Mouse (Mus musculus): ENCODE results near the gene Polrmt. TPM values are rescaled to one million over a fixed set of nuclear protein-coding genes. Genes with fewer than 3 reads are reported as not detected.

The Polrmt gene
- polyA plus RNA-seq, 2 experiments, result 10.1 to 17.4 TPM

- peaks cover 31% of the 10 kb centered on the region for H3K27me3 ChIP-seq (ENCODE audit: control insufficient read depth, insufficient read depth, low read length)
- no peak overlapping the region for H3K4me2 ChIP-seq (ENCODE audit: low read depth)
- no peak for ATAC-seq (ENCODE audit: insufficient read depth)
- no peak overlapping the region for H3K9ac ChIP-seq (replicated peaks)
- H3K36me3 ChIP-seq (replicated peaks; ENCODE audit: control insufficient read depth, insufficient read depth, low read depth), result no peaks in the 10 kb centered on the region
- H3K27ac ChIP-seq, result no peak overlapping the region
- no peak for DNase-seq (ENCODE audit: low read depth in 3 of 3, low spot score in 3 of 3)
- peaks cover 3% of the 10 kb centered on the region for H3K9me3 ChIP-seq (ENCODE audit: control insufficient read depth, low read length)
- WGBS (ENCODE audit: insufficient replicate concordance), result 50% methylated on average over 5 of the region's 5 CpGs
- TF ChIP-seq CTCF (IDR thresholded peaks at IDR 0.05; ENCODE audit: low read depth), result peak; percentile 68
- no peak for TF ChIP-seq EP300 (IDR thresholded peaks at IDR 0.05; ENCODE audit: low read depth)
- H3K4me1 ChIP-seq (replicated peaks; ENCODE audit: control insufficient read depth in 2 of 2, insufficient read depth in 2 of 2, low read length in 1 of 2), result no peaks in the 10 kb centered on the region
- H3K4me3 ChIP-seq (ENCODE audit: insufficient read depth in 1 of 2, low read depth in 2 of 2, low read length in 2 of 2), result no peak overlapping the region
These were observed 28.3 kb upstream of the Polrmt start for GRCm38 (mm10) chr10:79774486-79775279.

GRCm38 (mm10) chr10:79773208-79773607 is 26.8 kb upstream of the Polrmt start:
- 75% methylated on average over 2 of the region's 2 CpGs for WGBS (ENCODE audit: insufficient replicate concordance)
- H3K9me3 ChIP-seq (ENCODE audit: control insufficient read depth, low read length), result peaks cover 3% of the 10 kb centered on the region
- no peaks in the 10 kb centered on the region for H3K36me3 ChIP-seq (replicated peaks; ENCODE audit: control insufficient read depth, insufficient read depth, low read depth)
- TF ChIP-seq EP300 (IDR thresholded peaks at IDR 0.05; ENCODE audit: low read depth), result no peak
- no peak for TF ChIP-seq CTCF (IDR thresholded peaks at IDR 0.05; ENCODE audit: low read depth)
- no peak overlapping the region for H3K4me3 ChIP-seq (ENCODE audit: insufficient read depth in 1 of 2, low read depth in 2 of 2, low read length in 2 of 2)
- H3K27ac ChIP-seq, result no peak overlapping the region
- no peak overlapping the region for H3K4me2 ChIP-seq (ENCODE audit: low read depth)
- H3K4me1 ChIP-seq (replicated peaks; ENCODE audit: control insufficient read depth in 2 of 2, insufficient read depth in 2 of 2, low read length in 1 of 2), result no peaks in the 10 kb centered on the region
- peaks cover 16% of the 10 kb centered on the region for H3K27me3 ChIP-seq (ENCODE audit: control insufficient read depth, insufficient read depth, low read length)
- ATAC-seq (ENCODE audit: insufficient read depth), result no peak
- no peak overlapping the region for H3K9ac ChIP-seq (replicated peaks)
- DNase-seq (ENCODE audit: low read depth in 3 of 3, low spot score in 3 of 3), result no peak

GRCm38 (mm10) chr10:79772320-79772719 is 25.9 kb upstream of the Polrmt start:
- H3K36me3 ChIP-seq (replicated peaks; ENCODE audit: control insufficient read depth, insufficient read depth, low read depth), result no peaks in the 10 kb centered on the region
- 87% methylated on average over 3 of the region's 3 CpGs for WGBS (ENCODE audit: insufficient replicate concordance)
- peaks cover 7 to 8% of the 10 kb centered on the region in 2 experiments for H3K4me1 ChIP-seq (replicated peaks; ENCODE audit: control insufficient read depth in 2 of 2, insufficient read depth in 2 of 2, low read length in 1 of 2)
- ATAC-seq (ENCODE audit: insufficient read depth) (no peak), DNase-seq (ENCODE audit: low read depth in 3 of 3, low spot score in 3 of 3) (no peak)
- H3K27me3 ChIP-seq (ENCODE audit: control insufficient read depth, insufficient read depth, low read length), result peaks cover 7% of the 10 kb centered on the region
- H3K9ac ChIP-seq (replicated peaks), result no peak overlapping the region
- no peak overlapping the region for H3K4me3 ChIP-seq (ENCODE audit: insufficient read depth in 1 of 2, low read depth in 2 of 2, low read length in 2 of 2)
- peaks cover 3% of the 10 kb centered on the region for H3K9me3 ChIP-seq (ENCODE audit: control insufficient read depth, low read length)
- H3K4me2 ChIP-seq (ENCODE audit: low read depth), result no peak overlapping the region
- no peak overlapping the region for H3K27ac ChIP-seq
- TF ChIP-seq CTCF (IDR thresholded peaks at IDR 0.05; ENCODE audit: low read depth) (peak; percentile 60), EP300 (IDR thresholded peaks at IDR 0.05; ENCODE audit: low read depth) (no peak)

GRCm38 (mm10) chr10:79769329-79769728 is 22.9 kb upstream of the Polrmt start:
- no peaks in the 10 kb centered on the region for H3K36me3 ChIP-seq (replicated peaks; ENCODE audit: control insufficient read depth, insufficient read depth, low read depth)
- H3K4me3 ChIP-seq (ENCODE audit: insufficient read depth in 1 of 2, low read depth in 2 of 2, low read length in 2 of 2), result no peak overlapping the region
- H3K27ac ChIP-seq, result no peak overlapping the region
- H3K4me1 ChIP-seq (replicated peaks; ENCODE audit: control insufficient read depth in 2 of 2, insufficient read depth in 2 of 2, low read length in 1 of 2), result peaks cover 14 to 16% of the 10 kb centered on the region in 2 experiments
- H3K27me3 ChIP-seq (ENCODE audit: control insufficient read depth, insufficient read depth, low read length), result no peaks in the 10 kb centered on the region
- H3K9me3 ChIP-seq (ENCODE audit: control insufficient read depth, low read length), result no peaks in the 10 kb centered on the region
- no peak overlapping the region for H3K9ac ChIP-seq (replicated peaks)
- 52% methylated on average over 4 of the region's 4 CpGs for WGBS (ENCODE audit: insufficient replicate concordance)
- DNase-seq (ENCODE audit: low read depth in 3 of 3, low spot score in 3 of 3) (no peak), ATAC-seq (ENCODE audit: insufficient read depth) (no peak)
- no peak overlapping the region for H3K4me2 ChIP-seq (ENCODE audit: low read depth)
- TF ChIP-seq EP300 (IDR thresholded peaks at IDR 0.05; ENCODE audit: low read depth), result no peak
- TF ChIP-seq CTCF (IDR thresholded peaks at IDR 0.05; ENCODE audit: low read depth), result no peak

GRCm38 (mm10) chr10:79768400-79768799 is 22.0 kb upstream of the Polrmt start:
- Histone ChIP-seq H3K4me3 (ENCODE audit: insufficient read depth in 1 of 2, low read depth in 2 of 2, low read length in 2 of 2) (no peak overlapping the region), H3K27ac (no peak overlapping the region), H3K4me2 (ENCODE audit: low read depth) (no peak overlapping the region), H3K4me1 (replicated peaks; ENCODE audit: control insufficient read depth in 2 of 2, insufficient read depth in 2 of 2, low read length in 1 of 2) (peaks cover 14 to 16% of the 10 kb centered on the region in 2 experiments), H3K36me3 (replicated peaks; ENCODE audit: control insufficient read depth, insufficient read depth, low read depth) (no peaks in the 10 kb centered on the region), H3K27me3 (ENCODE audit: control insufficient read depth, insufficient read depth, low read length) (no peaks in the 10 kb centered on the region), H3K9ac (replicated peaks) (no peak overlapping the region), H3K9me3 (ENCODE audit: control insufficient read depth, low read length) (no peaks in the 10 kb centered on the region)
- ATAC-seq (ENCODE audit: insufficient read depth) (no peak), DNase-seq (ENCODE audit: low read depth in 3 of 3, low spot score in 3 of 3) (peak in 2 of 3 experiments; percentile 38 to 50)
- under 1% methylated on average over 5 of the region's 5 CpGs for WGBS (ENCODE audit: insufficient replicate concordance)
- TF ChIP-seq CTCF (IDR thresholded peaks at IDR 0.05; ENCODE audit: low read depth), result peak; percentile 93
- no peak for TF ChIP-seq EP300 (IDR thresholded peaks at IDR 0.05; ENCODE audit: low read depth)
